Mouse (Mus musculus): ENCODE data around the gene Pdzrn4.

DNA sequence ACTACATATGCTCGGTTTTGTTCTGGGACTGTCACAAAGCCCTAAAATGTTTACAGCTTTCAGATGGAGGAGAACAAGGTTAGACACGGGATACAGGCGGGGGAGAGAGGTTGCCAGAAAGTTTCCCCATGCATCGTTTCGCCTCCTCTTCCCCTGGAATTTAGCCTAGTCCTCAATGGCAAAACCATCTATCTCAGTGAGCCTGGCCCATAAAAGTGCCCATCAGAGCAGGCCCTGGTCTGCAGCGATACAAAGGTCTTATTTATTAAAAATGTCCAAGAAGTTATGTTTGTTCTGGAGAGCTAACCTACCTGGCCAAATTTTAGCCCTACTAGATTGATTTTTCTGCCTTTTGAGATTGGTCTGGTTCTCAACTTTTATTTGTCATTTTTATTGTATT, 165.5 kb downstream of the Pdzrn4 start:
- no peak for TF ChIP-seq CTCF (IDR thresholded peaks at IDR 0.05; ENCODE audit: low read depth, low read length)
- no peak for TF ChIP-seq POLR2A (IDR thresholded peaks at IDR 0.05; ENCODE audit: extremely low read depth, insufficient read depth, low read length)

Data from liver, adult 2 months (tissue).